Mouse (Mus musculus): ENCODE data around the gene Tmem109.

The Tmem109 gene

DNA sequence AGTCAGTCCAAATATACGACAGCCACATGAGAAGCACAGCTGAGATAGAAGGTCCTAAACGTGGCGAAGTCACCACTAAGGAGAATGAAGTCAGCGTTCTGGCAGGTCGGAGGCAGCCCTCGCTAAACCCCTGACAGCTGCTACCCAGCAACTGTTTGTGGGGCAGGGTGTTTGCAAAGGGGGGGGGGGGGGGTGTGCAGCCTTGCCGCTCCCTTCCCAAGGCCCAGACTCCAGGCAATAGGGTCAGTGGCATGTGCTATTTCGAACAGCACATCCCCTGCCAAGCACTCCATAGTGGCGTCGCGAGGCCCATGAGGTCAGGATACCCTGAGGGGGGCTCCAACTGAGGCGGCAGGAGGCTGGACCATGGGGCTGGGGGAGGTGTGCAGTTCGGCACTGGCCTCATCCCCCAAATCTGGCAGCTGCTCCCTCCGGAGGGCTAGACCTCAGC, 801 bp downstream of the Tmem109 start:
- no peak for DNase-seq

DNA sequence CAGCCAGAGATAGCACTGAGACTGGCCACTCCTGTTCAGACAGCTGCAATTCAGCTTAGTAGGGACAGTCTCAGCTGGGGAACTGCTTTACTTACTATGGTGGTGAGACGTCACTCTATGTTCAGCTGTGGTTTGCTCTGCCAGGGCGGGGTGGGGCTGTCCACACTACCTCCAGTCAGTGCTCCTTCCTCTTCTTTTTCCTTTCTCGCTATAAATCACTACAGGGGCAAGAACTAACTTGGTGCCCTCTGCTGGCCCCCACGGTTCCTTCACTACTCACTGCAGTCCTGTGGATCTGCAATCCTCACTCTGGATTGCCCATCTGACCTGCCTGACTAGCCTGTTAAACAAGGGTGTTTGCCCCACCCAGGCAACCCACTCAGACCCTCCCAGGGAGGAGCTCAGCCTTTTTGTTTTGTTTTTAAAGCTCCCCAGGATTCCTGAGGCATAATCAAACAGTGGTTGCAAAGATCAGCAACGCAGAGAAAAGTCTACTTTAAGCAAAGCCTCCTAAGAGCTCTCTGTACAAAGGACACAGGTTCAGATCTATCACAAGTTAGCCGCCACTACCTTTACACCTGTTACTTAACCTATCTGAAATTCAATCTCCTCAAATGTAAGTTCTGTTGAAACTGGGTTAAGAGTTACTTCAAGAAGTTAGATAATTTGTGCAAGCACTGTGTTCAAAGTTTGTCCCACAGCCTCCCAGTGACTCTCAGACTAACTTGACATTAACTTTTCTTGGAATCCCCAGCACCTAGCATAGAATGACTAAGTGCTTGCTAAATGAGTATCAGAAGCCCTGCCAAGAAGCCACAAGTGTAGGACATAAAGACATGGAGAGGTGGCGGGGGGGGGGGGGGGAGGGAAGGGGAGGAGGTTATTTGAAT, 1.5 kb downstream of the Tmem109 start:
- DNase-seq = peak; percentile 64

DNA sequence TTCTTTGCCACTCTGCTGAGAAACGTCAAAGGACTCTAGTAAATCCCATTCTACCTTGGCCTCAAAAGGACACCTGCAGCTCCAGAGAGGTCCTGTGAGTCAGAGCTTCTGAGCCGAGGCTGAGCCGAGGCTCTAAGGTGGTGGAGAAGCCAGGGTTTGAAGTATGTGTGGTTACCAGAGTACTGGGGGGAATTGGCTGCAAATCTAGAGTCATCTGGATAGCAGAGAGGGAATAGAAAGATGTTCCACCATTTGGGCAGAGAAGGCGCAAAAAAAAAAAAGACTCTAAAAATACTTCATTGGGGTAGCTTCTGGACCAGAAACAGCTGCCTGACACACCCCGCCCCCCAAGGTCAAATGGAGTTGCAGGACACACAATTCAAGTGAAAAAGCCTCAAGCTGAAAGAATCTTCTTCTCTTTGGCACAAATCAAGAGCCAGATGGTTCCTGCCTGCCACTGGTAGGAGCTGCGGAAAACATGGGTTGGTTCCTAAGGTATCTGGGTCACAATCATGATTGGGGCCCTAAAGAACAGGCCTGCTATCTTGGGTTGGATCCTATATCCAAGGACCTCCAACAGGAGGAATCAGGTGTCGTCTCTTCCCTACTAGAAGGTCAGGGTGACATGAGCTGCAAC, 3.5 kb downstream of the Tmem109 start:
- DNase-seq = no peak

DNA sequence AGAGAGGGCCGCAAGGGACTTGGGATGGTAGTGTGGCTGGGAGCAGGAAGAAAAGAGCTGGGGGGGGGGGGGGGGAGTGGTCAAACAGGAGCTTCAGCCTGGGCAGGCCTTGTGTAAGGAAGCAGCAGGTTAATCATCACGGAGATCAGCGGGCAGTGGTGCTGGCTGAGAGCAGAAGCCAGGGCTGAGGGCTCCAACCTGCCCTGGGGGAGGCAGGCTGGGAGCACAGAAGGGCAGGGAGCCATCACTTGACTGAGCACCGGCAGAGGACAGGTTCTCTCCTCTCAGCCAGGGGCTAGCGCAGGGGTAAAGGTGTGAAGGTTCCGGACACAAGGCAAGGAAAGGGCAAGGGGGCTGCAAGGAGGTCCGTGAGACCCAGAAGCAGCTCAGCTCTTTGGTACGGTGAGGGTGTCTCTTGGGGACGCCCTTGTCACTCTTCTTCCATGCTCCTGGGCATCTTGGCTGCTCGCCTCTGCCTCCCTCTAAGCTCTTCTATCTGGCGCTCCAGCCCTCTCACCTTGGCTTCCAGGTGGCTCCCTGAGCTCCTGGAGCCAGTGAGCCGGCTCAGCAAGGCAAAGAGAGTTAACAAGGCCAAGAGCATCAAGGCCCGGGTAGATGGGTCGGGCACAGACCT, 10.4 kb downstream of the Tmem109 start:
- no peak for DNase-seq

DNA sequence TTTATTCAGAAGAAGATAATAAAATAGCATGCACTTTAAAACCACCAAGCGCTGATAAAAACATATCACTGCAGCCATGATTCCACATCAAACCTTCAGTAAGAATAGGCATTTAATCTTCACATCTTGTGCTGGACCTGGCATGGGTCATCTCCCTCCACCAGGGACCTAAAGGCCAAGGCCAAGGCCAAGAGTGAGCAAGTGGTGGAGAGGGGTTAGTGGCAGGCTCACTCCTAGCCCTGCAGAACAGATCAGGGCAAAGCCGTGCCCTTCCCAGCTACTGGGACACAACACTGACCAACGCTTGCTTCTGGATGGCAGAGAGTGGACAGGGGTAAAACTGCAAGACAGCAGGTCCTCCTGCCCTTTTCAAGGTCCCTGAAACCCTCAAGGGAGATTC, 11.1 kb downstream of the Tmem109 start:
- DNase-seq = no peak

DNA sequence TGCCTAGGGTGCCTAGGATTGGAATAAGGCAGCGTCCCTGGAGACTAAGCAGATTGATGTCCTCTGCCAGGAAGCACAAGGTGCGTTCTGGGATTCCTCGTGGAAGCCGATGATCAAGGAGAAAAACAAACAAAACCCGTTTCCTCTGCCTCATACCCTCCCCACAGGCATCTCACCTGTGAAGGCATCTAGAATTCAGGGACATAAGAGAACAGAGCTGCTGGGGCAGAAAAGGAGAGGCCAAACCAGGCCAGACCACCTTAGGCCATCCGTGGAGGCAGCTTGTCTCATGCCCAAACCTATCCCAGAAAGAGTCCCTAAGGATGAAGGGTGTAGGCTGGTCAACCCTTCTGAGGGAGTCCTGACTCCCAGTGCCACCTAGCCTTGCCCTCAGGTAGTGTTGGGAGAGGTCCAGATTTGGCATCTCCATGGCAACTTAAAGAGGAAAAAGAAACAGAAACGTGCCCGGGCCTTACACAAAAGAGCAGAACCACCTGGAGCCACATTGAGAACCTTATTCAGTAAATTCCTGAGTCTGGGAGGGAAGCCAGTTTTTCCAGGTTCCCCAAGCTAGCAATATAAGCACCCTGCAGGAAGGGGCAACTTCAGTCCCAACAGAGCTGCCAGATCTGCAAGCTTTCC, 11.8 kb downstream of the Tmem109 start, which contains the start of gene Tmem132a:
Tmem132a (minus strand) TSS at position 55 of the 642 bp plus-strand sequence.
- DNase-seq = no peak

DNA sequence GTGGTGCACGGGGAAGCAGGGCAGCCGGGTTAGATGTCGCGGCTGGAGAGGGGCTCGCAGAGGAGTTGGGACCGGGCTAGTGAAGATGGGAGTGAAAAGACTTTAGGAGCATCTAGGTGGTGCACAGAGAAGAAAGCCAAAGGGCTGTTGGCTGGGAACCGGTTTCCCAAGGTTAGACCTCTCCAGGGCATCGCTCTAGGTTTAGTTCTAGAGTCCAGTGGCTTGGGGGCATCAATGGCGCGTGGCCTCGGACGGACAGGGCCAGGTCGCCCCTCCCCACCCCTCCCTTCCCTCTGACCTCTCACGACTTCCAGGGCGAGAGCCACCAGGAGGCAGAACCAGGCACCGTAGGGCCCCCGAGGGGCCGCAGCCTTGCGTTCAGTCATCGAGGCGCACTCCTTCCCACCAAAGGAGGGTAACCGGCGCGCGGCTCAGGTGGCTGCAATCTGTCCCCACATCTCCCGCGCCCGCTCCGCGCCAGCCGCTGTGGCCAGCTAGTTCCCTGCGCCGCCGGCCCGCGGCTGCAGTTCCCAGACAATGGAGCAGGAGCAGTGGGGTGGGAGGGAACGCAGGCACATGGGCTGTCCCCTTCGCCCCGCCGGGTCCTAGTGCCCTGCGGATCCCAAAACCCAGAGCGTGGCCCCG, 12.4 kb downstream of the Tmem109 start:
- DNase-seq = peak; percentile 43

DNA sequence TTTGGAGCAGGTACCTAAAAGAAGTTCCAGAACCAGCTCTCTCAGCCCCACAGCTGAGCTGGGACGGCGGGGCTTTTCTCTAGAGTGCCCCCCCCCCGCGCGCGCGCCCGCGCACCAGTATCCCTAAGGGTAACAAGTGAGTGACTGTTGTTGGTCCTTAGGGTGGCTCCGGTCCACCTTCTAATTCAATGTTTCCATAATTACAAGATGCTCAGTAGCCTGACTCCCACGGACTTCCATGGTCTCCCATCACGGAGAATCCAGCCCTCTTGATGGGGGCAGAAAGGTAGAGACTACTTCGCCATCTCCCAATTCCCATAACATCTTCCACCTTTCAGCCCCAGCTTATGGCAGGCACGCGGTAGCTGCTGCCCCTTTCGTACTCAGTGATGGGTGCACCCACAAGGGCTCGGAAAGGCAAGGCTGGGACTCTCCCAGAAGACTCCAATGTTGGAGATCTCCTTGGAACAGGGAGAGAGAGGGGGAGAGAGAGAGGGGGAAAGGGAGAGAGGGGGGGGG, 13.1 kb downstream of the Tmem109 start:
- DNase-seq = no peak

DNA sequence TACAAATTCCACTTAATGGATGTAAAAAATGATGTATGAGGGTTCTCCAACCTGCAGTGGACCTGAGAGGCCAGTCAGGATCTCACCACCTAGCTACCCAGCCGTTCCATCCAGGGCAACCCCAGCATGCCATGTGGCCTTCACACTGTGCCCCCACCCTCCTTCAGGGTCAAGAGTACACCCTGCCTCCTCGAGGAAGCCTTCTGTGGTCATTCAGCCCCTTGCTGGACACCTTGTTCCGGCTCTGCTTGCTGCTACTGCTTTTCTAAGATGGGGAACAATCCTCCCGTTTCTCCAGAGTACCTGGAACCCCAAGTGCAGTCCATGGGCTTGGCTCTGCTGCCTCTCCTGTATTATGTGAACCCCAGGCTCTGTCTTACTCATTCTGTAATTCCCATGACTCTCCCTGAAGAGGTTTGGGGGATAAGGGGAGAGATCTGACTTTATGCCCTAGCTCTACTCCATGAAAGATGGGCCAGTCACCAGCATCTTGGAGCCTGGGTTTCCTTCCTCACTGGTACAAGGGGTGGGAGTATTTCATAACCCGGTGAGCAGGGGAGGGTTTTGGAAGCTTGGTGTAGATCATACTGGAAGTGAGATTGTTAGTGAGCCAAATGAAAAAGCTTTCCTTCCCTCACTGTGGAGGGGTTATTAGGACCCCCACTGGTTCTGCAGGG, 13.7 kb downstream of the Tmem109 start:
- DNase-seq = no peak

DNA sequence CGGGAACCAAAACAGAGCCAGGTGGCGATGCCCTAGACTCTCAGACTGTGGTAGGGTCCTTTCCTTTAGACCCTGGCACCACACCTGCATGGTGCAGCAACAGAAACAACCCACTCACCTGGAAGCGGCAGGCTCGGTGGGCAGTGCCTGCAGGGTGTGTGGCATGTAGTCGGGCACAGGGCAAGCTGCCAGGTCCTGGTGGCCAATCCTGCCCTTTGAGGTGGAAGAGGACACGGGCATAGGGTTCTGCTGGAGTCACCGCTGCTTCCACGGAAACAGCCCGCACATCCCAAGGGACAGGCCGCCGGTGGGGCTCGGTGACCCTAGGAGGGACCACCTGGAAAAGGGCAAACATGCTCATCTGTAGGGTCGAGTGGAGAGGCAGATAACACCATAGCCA, 15.4 kb downstream of the Tmem109 start:
- no peak for DNase-seq

DNA sequence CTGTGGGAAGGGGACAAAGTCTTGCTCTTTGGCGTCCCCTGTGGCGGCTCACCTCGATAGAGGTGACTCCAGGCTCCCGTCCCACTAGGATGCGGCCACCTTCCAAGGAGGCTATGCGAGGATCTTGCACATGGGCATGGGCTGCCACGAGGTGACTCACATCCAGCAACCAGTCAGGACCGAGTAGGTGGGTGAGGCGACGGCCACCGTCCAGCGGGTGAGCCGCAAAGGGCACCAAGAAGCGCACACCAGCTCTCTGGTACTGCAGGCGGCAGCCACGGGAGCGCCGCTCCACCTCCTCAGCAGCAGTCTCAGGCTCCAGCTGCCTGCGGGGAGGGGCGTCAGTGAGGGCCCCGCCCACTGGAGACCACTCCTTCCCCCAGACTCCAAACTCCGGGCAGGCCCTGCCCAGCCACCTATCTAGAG, 21.7 kb downstream of the Tmem109 start:
- DNase-seq = no peak

DNA sequence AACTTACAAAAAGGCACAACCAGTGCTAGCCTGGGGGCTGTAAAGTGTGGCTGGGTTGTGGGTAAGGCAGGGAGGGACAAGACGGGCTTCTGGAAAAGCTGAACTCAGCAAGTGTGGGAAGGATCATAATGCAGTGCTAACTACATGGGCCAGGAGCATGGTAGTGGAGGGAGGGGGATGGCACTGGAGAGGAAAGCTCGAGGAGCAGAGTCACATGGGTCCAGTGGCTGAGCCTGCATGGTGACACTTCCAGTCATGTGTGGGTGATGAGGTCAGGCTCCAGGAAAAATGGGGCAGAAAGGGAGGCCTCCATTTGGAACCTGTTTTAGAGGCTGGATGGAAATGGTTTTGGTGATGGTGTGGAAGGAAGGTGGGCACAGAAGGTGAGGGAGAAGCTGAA, 25.3 kb downstream of the Tmem109 start:
- DNase-seq = no peak

DNA sequence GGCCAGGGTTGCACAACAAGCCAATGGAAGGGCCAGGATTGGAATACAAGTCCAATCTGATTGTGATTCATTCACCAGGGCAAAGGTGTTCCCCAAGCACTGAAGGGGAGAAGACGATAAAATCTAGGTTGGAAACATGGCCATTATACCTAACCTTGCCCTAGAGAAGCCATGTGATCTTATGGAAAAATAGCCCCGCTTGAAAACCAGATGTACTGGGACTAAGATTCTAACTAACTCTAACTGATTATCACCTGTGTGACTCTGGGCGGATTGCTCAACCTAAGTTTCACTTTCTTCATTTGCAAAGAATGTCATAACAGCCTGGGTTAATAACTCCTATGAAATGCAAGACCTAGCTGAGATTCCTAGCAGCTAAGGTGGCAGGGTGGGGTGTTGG, 26.4 kb downstream of the Tmem109 start:
- DNase-seq = no peak

DNA sequence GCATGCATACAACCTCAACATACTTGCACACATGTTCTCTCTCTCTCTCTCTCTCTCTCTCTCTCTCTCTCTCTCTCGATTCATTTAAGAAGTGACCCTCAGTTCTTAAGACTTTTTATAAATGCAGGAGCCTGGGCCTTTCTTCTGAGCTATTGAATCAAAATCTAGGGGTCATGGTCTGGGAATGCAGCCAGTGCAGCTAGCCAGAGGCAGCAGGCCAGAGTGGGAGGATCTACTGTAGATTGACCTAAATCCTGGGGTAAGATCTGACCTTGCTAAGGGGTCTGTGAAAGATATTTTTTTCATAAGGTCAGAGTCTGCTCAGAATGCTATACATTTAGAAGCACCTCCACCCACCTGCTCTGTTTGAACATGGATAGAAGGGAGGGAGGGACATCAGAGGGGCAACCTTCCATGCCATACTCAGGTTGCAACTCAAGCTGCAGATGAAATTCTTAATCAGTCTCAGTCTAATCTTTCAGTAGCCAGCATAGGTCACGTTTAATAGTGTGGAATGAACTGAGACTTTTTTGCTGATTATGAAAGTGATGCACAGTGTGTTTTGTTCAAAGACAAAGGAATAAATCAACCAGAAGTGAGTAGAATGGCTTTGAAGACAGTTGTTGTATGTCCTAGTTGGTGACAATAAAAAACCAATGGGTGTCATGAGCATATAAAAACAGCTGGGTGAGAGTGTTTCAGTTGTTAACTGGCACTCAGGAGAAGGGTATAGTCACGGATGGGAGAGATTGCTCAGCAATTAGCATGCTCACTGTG, 34.3 kb downstream of the Tmem109 start:
- DNase-seq = no peak

DNA sequence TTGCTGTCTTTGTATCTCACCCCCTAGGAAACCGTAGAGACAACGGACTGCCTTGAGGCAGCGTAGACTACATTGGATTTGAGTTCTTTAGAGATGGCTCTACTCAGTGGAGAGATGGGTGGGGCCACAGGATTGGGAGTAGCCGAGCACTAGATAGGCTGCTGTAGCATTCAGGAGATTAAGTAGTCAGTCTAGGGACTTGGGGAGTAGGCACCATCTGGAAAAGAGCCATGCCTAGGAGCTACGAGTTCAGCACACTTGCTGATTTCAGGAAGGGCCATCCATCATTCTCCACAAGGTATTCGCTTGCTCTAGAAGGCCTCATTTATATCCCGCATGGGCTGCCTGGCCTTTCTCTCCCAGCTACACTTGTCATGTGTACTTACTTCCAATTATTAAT, 35.7 kb downstream of the Tmem109 start:
- no peak for DNase-seq

DNA sequence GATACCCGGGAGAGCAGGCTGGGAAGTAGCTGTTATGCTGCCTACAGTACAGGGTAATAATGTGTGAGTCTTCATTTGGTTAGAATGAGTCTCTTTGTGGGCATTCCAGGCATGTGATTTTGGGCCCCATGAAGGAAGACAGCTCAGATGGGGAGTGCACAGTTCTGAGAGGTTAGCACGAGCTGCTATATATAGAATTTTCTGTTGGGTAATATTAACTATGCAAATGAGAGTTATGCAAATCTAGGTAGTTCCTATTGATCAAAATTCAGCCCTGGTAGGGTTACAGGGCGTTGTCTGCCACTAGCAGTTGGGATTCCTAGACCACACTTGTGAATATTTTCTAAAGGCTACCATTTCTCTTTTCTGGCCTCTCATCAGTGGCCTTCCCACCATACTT, 36.3 kb downstream of the Tmem109 start:
- DNase-seq = no peak

DNA sequence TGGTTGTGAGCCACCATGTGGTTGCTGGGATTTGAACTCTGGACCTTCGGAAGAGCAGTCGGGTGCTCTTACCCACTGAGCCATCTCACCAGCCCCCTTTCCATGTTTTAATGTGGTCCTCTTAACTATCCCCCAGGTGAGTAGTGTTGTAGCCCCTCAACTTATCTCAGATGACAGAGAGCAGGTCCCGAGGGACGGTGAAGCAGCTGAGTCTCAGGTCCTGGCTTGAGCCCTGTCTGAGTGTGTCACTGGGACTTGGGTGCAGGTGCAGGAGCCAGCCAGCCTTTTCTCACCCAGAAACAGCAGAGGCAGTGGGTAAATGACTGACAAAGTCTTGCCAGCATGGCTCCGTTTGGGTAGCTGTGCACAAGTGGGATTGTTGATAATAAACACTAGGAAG, 37.6 kb downstream of the Tmem109 start:
- no peak for DNase-seq

DNA sequence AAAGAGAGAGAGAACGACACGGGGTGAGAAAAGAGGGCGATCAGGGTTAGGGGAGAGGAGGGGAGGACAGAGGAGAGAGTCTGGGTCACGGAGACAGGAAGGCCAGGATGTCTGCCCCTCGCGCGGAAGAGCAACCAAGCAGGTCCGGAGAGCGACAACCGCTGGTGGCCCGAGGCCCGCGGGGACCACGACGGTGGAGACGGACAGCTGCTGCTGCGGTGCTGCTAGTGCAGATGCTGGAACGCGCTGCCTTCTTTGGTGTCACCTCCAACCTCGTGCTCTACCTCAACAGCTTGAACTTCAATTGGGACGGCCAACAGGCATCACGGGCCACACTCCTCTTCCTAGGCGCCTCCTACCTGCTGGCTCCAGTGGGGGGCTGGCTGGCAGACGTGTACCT, 38.9 kb downstream of the Tmem109 start:
- no peak for DNase-seq

DNA sequence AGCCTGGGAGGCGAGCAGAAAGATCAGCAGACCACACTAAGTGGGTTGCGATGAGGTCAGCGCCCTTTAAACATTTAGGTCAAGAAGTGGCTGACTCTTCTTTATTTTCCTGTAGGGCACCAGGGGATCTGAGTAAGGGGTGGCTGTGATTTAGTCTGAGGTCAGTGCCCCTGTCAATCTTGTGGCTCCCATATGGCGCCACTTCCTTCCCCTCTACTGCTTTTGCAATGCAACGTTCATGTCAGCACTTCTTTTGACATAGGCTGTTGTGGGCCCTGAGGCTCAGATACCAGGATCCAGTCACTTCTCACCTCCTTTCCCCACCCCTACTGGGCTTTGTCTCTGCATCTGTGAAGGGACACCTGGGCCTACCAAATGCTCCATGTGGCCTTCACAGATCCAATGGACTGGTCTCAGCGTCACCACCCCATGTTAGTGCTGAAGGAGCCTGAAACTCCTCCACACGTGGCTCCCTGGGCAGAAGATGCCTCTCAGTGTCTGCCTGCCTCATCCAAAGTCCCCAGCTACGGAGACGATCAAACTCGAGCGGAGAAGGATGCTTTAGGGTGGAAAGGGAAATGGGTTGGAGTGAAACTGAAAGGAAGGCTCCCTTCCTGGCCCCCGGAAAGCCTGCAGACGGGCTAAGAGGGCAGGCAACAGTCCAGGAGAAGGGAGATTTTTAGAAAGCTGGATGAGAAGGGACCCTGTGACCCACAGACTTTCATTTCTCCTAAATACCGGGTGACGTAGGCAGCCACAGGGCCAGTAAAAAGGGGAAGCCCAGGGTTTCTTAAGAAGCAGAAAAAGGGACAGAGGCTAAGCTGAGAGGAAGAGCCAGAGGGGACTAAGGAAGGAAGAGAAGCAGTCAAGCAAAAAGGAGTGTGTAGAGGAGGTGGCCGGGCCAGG, 39.8 kb downstream of the Tmem109 start:
- no peak for DNase-seq

All from thymus, postnatal 14 days (tissue).